ENCODE assay signal across 23 mouse cellular contexts in genomic region chr6:115999227-115999626, GRCm38 (mm10). TPM values are rescaled to one million over a fixed set of nuclear protein-coding genes. Genes with fewer than 3 reads are reported as not detected.
A peak's percentile ranks its signal among the peaks of the same experiment; 100 is the strongest.
DNase-seq lines count a peak whose midpoint lies in the region; ATAC-seq lines count a peak whose summit lies in the region.
"Had no signal": no experiment of that assay in that cellular context is flagged by ENCODE, and none has a peak within 500 bp of the region (broad histone marks: within the 10 kb centered on the region; RNA-seq: fewer than 3 reads in every experiment).

No protein-coding gene starts in this region.

- H3K9ac ChIP-seq in heart, embryonic 15.5 days = no peak overlapping the region
- H3K9ac ChIP-seq: embryonic facial prominence, embryonic 15.5 days; forebrain, embryonic 15.5 days; hindbrain, embryonic 15.5 days; lung, embryonic 15.5 days had no signal

- peaks cover 61% of the 10 kb centered on the region for H3K4me1 ChIP-seq in heart, embryonic 15.5 days (replicated peaks)

- peak overlapping the region; percentile 23 for H3K4me2 ChIP-seq in heart, embryonic 15.5 days
- H3K4me2 ChIP-seq: embryonic facial prominence, embryonic 15.5 days; forebrain, embryonic 15.5 days; hindbrain, embryonic 15.5 days; lung, embryonic 15.5 days had no signal

- peaks cover 8% of the 10 kb centered on the region; the same call in 1 of the 2 replicates for H3K9me3 ChIP-seq in heart, embryonic 15.5 days (replicated peaks)
- H3K9me3 ChIP-seq: embryonic facial prominence, embryonic 15.5 days; forebrain, embryonic 15.5 days; hindbrain, embryonic 15.5 days; lung, embryonic 15.5 days had no signal

- peak; percentile 96 for DNase-seq in heart, adult 11 months
- DNase-seq in heart, adult 8-10 months (ENCODE audit: low spot score) = no peak
- peak; percentile 36 for DNase-seq in lung, postnatal 10 days
- no peak for DNase-seq in lung, postnatal 25 days (ENCODE audit: low spot score)
- DNase-seq in adrenal gland, adult 2 months = peak; percentile 72
- DNase-seq in left cerebral cortex, postnatal 25 days (ENCODE audit: low spot score in 2 of 2) = no peak
- DNase-seq in retina, embryonic 14.5 days (ENCODE audit: low spot score) = no peak
- DNase-seq: cerebellum, adult 11 months; gastrocnemius, postnatal 25 days; kidney, adult 11 months; right cerebral cortex, postnatal 14 days had no signal

- 93% methylated on average over 2 of the region's 2 CpGs for WGBS in heart, embryonic 15.5 days

- H3K27ac ChIP-seq in heart, embryonic 15.5 days = peak overlapping the region; percentile 86
- H3K27ac ChIP-seq: embryonic facial prominence, embryonic 15.5 days; forebrain, embryonic 15.5 days; hindbrain, embryonic 15.5 days had no signal

- no peaks in the 10 kb centered on the region for H3K36me3 ChIP-seq in heart, embryonic 15.5 days
- H3K36me3 ChIP-seq: embryonic facial prominence, embryonic 15.5 days; forebrain, embryonic 15.5 days; hindbrain, embryonic 15.5 days; lung, embryonic 15.5 days had no signal

- intact Hi-C loops in left cerebral cortex, postnatal 25 days (cut with DNase I) = no loop called here

- peaks cover 9% of the 10 kb centered on the region; the same call in 1 of the 2 replicates for H3K27me3 ChIP-seq in heart, embryonic 15.5 days
- H3K27me3 ChIP-seq: embryonic facial prominence, embryonic 15.5 days had no signal

- H3K4me3 ChIP-seq in heart, embryonic 15.5 days = no peak overlapping the region
- H3K4me3 ChIP-seq: embryonic facial prominence, embryonic 15.5 days; forebrain, embryonic 15.5 days; hindbrain, embryonic 15.5 days; lung, embryonic 15.5 days had no signal

- no peak for ATAC-seq in heart, embryonic 15.5 days (replicated peaks; ENCODE audit: insufficient number of reproducible peaks, insufficient read depth, low FRiP score, low read depth)
- ATAC-seq: forebrain, embryonic 15.5 days had no signal

RNA-seq across cellular contexts. Expression of gene Plxnd1, which starts 4.4 kb away (rescaled TPM):
- 10 to 100 TPM; 43.8 to 75.7 (median 63.5) TPM for total RNA-seq in heart, adult 8-10 months (2022)
- 100 to 1,000 TPM; 168 to 181 TPM for total RNA-seq in adrenal gland, adult 2 months (2021)
- polyA plus RNA-seq in adrenal gland, adult 2 months (2012; rRNA removed) = 279 and 288 TPM in 2 replicates
- 38.6 and 53.4 TPM in 2 replicates for polyA plus RNA-seq in heart, embryonic 15.5 days (2015; fragmentation: Nextera tagmentation; extraction: Ambion mirVana)
- 100 to 1,000 TPM; 111 to 124 TPM for total RNA-seq in left cerebral cortex, postnatal 25 days (2021)

RNA-seq across cellular contexts. Expression of gene H1foo, which starts 54.5 kb away (rescaled TPM):
- not detected for total RNA-seq in heart, adult 8-10 months (2022)
- not detected for total RNA-seq in adrenal gland, adult 2 months (2021)
- not detected in 2 replicates for polyA plus RNA-seq in adrenal gland, adult 2 months (2012; rRNA removed)
- polyA plus RNA-seq in heart, embryonic 15.5 days (2015; fragmentation: Nextera tagmentation; extraction: Ambion mirVana) = not detected in 2 replicates
- not detected for total RNA-seq in left cerebral cortex, postnatal 25 days (2021)
- total RNA-seq: gastrocnemius, postnatal 25 days; layer of hippocampus, adult 18-20 months; left cerebral cortex, adult 8-10 months; liver, adult 2 months; megakaryocyte-erythroid progenitor cell, adult 5-6 weeks; neutrophil, adult 5-6 weeks had no signal
- polyA plus RNA-seq: C2C12; cortical plate, adult 2 months; embryonic facial prominence, embryonic 15.5 days; forebrain, embryonic 15.5 days; hindbrain, embryonic 15.5 days; liver, adult 2 months; lung, embryonic 15.5 days had no signal

Comparison
In these comparisons a context has a peak if more than half of its experiments do, and no peak if none do; other contexts are left out.
1. DNase-seq: peak in heart, adult 11 months (single experiment), lung, postnatal 10 days (single experiment) and adrenal gland, adult 2 months (single experiment); none in heart, adult 8-10 months (single experiment), lung, postnatal 25 days (single experiment), left cerebral cortex, postnatal 25 days (0 of 2) and retina, embryonic 14.5 days (single experiment).